Mouse (Mus musculus) adrenal gland, postnatal 0 days (tissue): ENCODE data around the gene Olfr1192-ps1. TPM values are rescaled to one million over a fixed set of nuclear protein-coding genes. Genes with fewer than 3 reads are reported as not detected.

Experiments
- polyA plus RNA-seq: library from polyadenylated mRNA; unstranded; fragments of >200 nt; fragmentation: Nextera tagmentation; extraction: Ambion mirVana; gene quantifications from 2 replicates; pipeline ENCODE4 v1.2.1, GENCODE M21; 2015

Gene Olfr1192-ps1
- not detected in 2 replicates for polyA plus RNA-seq

DNA sequence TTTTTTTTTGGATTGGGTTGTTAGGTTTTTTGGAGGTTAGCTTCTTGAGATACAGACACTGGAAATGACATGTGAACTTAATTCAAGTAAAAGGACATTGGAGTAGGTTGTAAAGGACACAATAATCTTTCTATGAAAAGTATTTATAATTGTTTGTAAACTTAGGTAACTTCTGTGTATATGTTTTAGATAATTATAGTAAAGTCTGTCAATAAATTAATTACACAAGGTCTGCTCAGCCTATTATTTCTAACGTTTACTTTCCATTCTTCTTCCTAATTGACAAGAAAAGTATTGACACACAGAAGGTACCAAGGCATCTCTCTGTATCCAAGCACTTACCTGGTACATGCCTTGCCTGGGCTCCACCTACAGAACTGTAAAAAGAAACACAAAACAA is at the start of gene Olfr1192-ps1:
Olfr1192-ps1 (plus strand) TSS at position 301 of the 400 bp plus-strand sequence.

DNA sequence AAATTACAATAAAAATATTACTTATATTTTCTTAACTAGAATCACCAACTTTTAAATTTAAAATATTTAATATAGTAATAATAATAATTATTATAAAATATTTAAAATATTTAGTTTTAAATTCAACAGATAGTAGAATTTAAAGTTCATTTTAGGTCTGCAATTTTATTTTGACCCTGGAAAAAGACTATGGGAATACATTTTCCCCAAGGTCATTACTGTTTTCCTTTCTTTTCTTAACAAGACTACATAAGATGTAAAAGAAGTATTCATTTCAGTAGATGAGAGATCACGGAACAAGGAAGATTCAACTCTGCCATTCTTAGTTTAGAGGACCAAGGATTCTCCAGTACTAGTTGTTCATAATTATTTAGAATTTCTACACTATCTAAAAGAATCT is 8.1 kb upstream of the Olfr1192-ps1 start, which contains the start of gene Olfr1191-ps1:
Olfr1191-ps1 (plus strand) TSS at position 301 of the 400 bp plus-strand sequence.

DNA sequence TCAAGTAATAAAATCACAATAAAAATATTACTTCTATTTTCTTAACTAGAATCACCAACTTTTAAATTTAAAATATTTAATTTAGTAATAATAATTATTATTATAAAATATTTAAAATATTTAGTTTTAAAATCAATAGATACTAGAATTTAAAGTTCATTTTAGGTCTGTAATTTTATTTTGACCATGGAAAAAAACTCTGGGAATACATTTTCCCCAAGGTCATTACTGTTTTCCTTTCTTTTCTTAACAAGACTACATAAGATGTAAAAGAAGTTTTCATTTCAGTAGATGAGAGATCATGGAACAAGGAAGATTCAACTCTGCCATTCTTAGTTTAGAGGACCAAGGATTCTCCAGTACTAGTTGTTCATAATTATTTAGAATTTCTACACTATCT is 27.0 kb downstream of the Olfr1192-ps1 start, which contains the start of gene Olfr1193:
Olfr1193 (plus strand) TSS at position 301 of the 400 bp plus-strand sequence.

DNA sequence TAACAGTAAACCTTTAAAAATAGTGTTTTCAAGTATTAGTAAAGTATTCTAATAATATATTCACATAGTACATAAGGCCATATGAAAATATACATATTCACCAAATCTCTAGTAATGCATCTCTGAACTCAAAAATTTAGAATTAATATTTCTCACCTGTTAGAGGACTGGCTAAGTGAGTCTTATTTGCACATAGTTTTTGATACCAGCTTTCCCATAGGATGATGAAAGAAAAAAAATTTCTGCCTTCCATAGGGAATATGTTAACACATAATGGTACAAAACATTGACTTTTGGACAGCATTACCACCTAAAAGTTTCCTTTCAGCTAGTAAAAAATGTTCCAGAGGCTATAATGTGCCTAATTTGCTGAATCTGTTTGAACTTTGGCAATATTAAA is 40.8 kb downstream of the Olfr1192-ps1 start, which contains the start of gene Olfr1195:
Olfr1195 (minus strand) TSS at position 101 of the 400 bp plus-strand sequence.

DNA sequence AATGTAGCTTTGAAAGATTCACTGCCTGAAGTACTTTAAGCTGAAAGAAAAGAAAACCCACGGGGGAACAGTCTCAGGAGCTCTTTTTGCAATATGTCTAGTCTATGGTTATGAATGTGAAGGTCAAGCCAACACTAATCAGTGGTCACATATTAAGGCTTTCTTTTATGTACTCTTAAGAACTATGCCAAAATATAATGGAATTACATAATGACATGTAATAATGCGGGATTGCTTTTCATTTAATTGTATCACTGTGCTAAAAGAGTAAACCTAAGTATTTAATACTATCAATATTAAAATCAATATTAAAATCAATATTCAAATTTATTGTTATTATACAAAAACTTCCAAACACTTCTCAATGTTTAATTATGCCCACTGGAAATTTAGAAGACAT is 56.2 kb downstream of the Olfr1192-ps1 start, which contains the start of gene Olfr1196:
Olfr1196 (minus strand) TSS at position 101 of the 400 bp plus-strand sequence.

Other genes with a start within 250 kb of the Olfr1192-ps1 start
- gene Olfr1179, start 242.1 kb upstream of the Olfr1192-ps1 start, polyA plus RNA-seq, result not detected in 2 replicates
- not detected in 2 replicates for gene Olfr1180, start 229.4 kb upstream of the Olfr1192-ps1 start, polyA plus RNA-seq
- gene Olfr1181, start 222.3 kb upstream of the Olfr1192-ps1 start, polyA plus RNA-seq, result not detected in 2 replicates
- gene Gm13757, start 199.4 kb upstream of the Olfr1192-ps1 start, polyA plus RNA-seq, result not detected in 2 replicates
- gene Olfr1183, start 193.6 kb upstream of the Olfr1192-ps1 start, polyA plus RNA-seq, result not detected in 2 replicates
- gene Olfr1184, start 164.9 kb upstream of the Olfr1192-ps1 start, polyA plus RNA-seq, result not detected in 2 replicates
- not detected in 2 replicates for gene Olfr1185-ps1, start 155.2 kb upstream of the Olfr1192-ps1 start, polyA plus RNA-seq
- gene Olfr1186, start 130.0 kb upstream of the Olfr1192-ps1 start, polyA plus RNA-seq, result not detected in 2 replicates
- not detected in 2 replicates for gene Olfr1188, start 91.6 kb upstream of the Olfr1192-ps1 start, polyA plus RNA-seq
- gene Olfr1189, start 62.1 kb upstream of the Olfr1192-ps1 start, polyA plus RNA-seq, result not detected in 2 replicates
- gene Olfr1191-ps1, start 8.0 kb upstream of the Olfr1192-ps1 start, polyA plus RNA-seq, result not detected in 2 replicates
- gene Olfr1193, start 27.1 kb downstream of the Olfr1192-ps1 start, polyA plus RNA-seq, result not detected in 2 replicates
- gene Olfr1195, start 40.7 kb downstream of the Olfr1192-ps1 start, polyA plus RNA-seq, result not detected in 2 replicates
- not detected in 2 replicates for gene Olfr1196, start 56.1 kb downstream of the Olfr1192-ps1 start, polyA plus RNA-seq
- not detected in 2 replicates for gene Olfr1197, start 83.9 kb downstream of the Olfr1192-ps1 start, polyA plus RNA-seq
- not detected in 2 replicates for gene Olfr1198, start 102.9 kb downstream of the Olfr1192-ps1 start, polyA plus RNA-seq
- not detected in 2 replicates for gene Olfr1199, start 112.0 kb downstream of the Olfr1192-ps1 start, polyA plus RNA-seq
- gene Olfr1200, start 122.0 kb downstream of the Olfr1192-ps1 start, polyA plus RNA-seq, result not detected in 2 replicates
- gene Olfr1201, start 144.5 kb downstream of the Olfr1192-ps1 start, polyA plus RNA-seq, result not detected in 2 replicates
- gene Olfr1202, start 166.0 kb downstream of the Olfr1192-ps1 start, polyA plus RNA-seq, result 0.03 TPM in 1 of 2 replicates, not detected in the other
- not detected in 2 replicates for gene Olfr1205, start 181.2 kb downstream of the Olfr1192-ps1 start, polyA plus RNA-seq
- not detected in 2 replicates for gene Olfr1204, start 200.8 kb downstream of the Olfr1192-ps1 start, polyA plus RNA-seq
- not detected in 2 replicates for gene Olfr1206, start 214.7 kb downstream of the Olfr1192-ps1 start, polyA plus RNA-seq